Mouse (Mus musculus) CH12.LX (cell line): ENCODE measurements around the gene Rapgef2. TPM values are rescaled to one million over a fixed set of nuclear protein-coding genes. Genes with fewer than 3 reads are reported as not detected.

ENCODE experiments used
- DNase-seq: peaks from one replicate; pipeline ENCODE4 v3.0.0-alpha.2; 2013; ENCODE audit errors: extremely low read depth
- H3K27ac ChIP-seq: 2 replicates; pipeline ENCODE4 v1.5.1; 2012; ENCODE audit warnings: low read depth, mild to moderate bottlenecking, control low read depth, moderate library complexity; ENCODE audit not compliant: insufficient read depth
- H3K27me3 ChIP-seq: replicated peaks from 2 replicates; pipeline ENCODE3; 2012; ENCODE audit warnings: inconsistent platforms
- H3K36me3 ChIP-seq, 2 experiments: replicated peaks in 1 of 2; 2 replicates each; pipeline versions ENCODE3 to v1.6.1; 2012; ENCODE audit warnings: inconsistent platforms in 1 of 2, low read length in 1 of 2, mild to moderate bottlenecking in 1 of 2, mixed read lengths in 1 of 2, moderate library complexity in 1 of 2; ENCODE audit not compliant: control insufficient read depth in 1 of 2, insufficient read depth in 1 of 2
- H3K4me1 ChIP-seq, 2 experiments: 2 replicates each; pipeline ENCODE4 v1.6.1; 2012; ENCODE audit warnings: inconsistent platforms in 1 of 2, moderate library complexity in 1 of 2; ENCODE audit not compliant: insufficient read depth in 2 of 2, control insufficient read depth in 1 of 2
- H3K4me2 ChIP-seq: 2 replicates; pipeline ENCODE4 v1.6.1; 2012; ENCODE audit warnings: low read depth, mild to moderate bottlenecking, control low read depth; ENCODE audit not compliant: poor library complexity, insufficient read depth, severe bottlenecking
- H3K4me3 ChIP-seq, 3 experiments: fragments of 150-350 bp in 1 of 3; sonication (generic) in 1 of 3; replicated peaks in 1 of 3; 2 replicates each; pipeline versions ENCODE3 to v1.5.1; 2011 to 2012; ENCODE audit warnings: low read depth in 2 of 3, low read length in 2 of 3, mild to moderate bottlenecking in 2 of 3, moderate library complexity in 2 of 3, control low read depth in 1 of 3, improper control_type of control experiment in 1 of 3, inconsistent platforms in 1 of 3, mixed read lengths in 1 of 3; ENCODE audit not compliant: poor library complexity in 1 of 3
- H3K79me2 ChIP-seq: replicated peaks from 2 replicates; pipeline ENCODE4 v1.6.1; 2012; ENCODE audit warnings: mild to moderate bottlenecking, moderate library complexity; ENCODE audit not compliant: control insufficient read depth, poor library complexity, insufficient read depth, severe bottlenecking; ENCODE audit errors: extremely low read depth
- H3K9ac ChIP-seq: 2 replicates; pipeline ENCODE4 v1.6.1; 2012; ENCODE audit warnings: low read depth, mild to moderate bottlenecking, control low read depth, moderate library complexity; ENCODE audit not compliant: insufficient read depth
- H3K9me3 ChIP-seq: replicated peaks from 2 replicates; pipeline ENCODE3; 2012; ENCODE audit warnings: low read length, inconsistent platforms, mixed read lengths
- BHLHE40 ChIP-seq: IDR thresholded peaks from 2 replicates; pipeline ENCODE4 v1.6.1; 2011; ENCODE audit warnings: mild to moderate bottlenecking, low read depth, low read length, improper control_type of control experiment
- CHD1 ChIP-seq: IDR thresholded peaks from 2 replicates; pipeline ENCODE4 v1.6.1; 2012; ENCODE audit warnings: low read depth, low read length, improper control_type of control experiment, inconsistent platforms
- CTCF ChIP-seq, 2 experiments: IDR thresholded peaks in 1 of 2; conservative IDR thresholded peaks in 1 of 2; 2 replicates each; pipeline ENCODE4 v1.5.1; 2011 to 2012; ENCODE audit warnings: low read depth in 2 of 2, low read length in 2 of 2, improper control_type of control experiment in 1 of 2, inconsistent platforms in 1 of 2, mild to moderate bottlenecking in 1 of 2, moderate library complexity in 1 of 2
- E2F4 ChIP-seq: IDR thresholded peaks from 2 replicates; pipeline ENCODE4 v1.6.1; 2011; ENCODE audit warnings: low read depth, low read length, improper control_type of control experiment; ENCODE audit not compliant: insufficient replicate concordance
- ELF1 ChIP-seq: IDR thresholded peaks from 2 replicates; pipeline ENCODE4 v1.6.1; 2014; ENCODE audit warnings: low read depth, mild to moderate bottlenecking, inconsistent platforms, low read length, improper control_type of control experiment
- EP300 ChIP-seq: IDR thresholded peaks from 2 replicates; pipeline ENCODE4 v1.6.1; 2011; ENCODE audit warnings: low read length, improper control_type of control experiment
- GABPA ChIP-seq: IDR thresholded peaks from 2 replicates; pipeline ENCODE4 v1.6.1; 2012; ENCODE audit warnings: low read depth, low read length, improper control_type of control experiment, inconsistent platforms; ENCODE audit not compliant: insufficient replicate concordance
- HCFC1 ChIP-seq: IDR thresholded peaks from 2 replicates; pipeline ENCODE4 v1.6.1; 2012; ENCODE audit warnings: low read depth, mild to moderate bottlenecking, inconsistent platforms, low read length, improper control_type of control experiment
- JUN ChIP-seq: IDR thresholded peaks from 2 replicates; pipeline ENCODE4 v1.6.1; 2011; ENCODE audit warnings: low read depth, mild to moderate bottlenecking, low read length, improper control_type of control experiment, moderate library complexity; ENCODE audit not compliant: insufficient read depth
- MAFK ChIP-seq: IDR thresholded peaks from 2 replicates; pipeline ENCODE4 v1.6.1; 2011; ENCODE audit warnings: low read length, improper control_type of control experiment; ENCODE audit not compliant: insufficient replicate concordance
- MEF2A ChIP-seq: IDR thresholded peaks from 2 replicates; pipeline ENCODE4 v1.6.1; 2014; ENCODE audit warnings: low read depth, mild to moderate bottlenecking, inconsistent platforms, low read length, improper control_type of control experiment, borderline replicate concordance
- MYC ChIP-seq: IDR thresholded peaks from 2 replicates; pipeline ENCODE4 v1.6.1; 2011; ENCODE audit warnings: low read depth, mild to moderate bottlenecking, improper control_type of control experiment, low read length
- NRF1 ChIP-seq: IDR thresholded peaks from 2 replicates; pipeline ENCODE4 v1.6.1; 2014; ENCODE audit warnings: low read depth, mild to moderate bottlenecking, inconsistent platforms, low read length, improper control_type of control experiment, moderate library complexity
- PAX5 ChIP-seq: IDR thresholded peaks from 2 replicates; pipeline ENCODE4 v1.6.1; 2012; ENCODE audit warnings: low read length, inconsistent platforms, mixed read lengths
- POLR2A ChIP-seq: IDR thresholded peaks from 2 replicates; pipeline ENCODE4 v1.6.1; 2011; ENCODE audit warnings: low read depth, mild to moderate bottlenecking, improper control_type of control experiment, low read length
- POLR2AphosphoS2 ChIP-seq: IDR thresholded peaks from 2 replicates; pipeline ENCODE4 v1.6.1; 2011; ENCODE audit warnings: low read depth, low read length, improper control_type of control experiment
- RAD21 ChIP-seq: IDR thresholded peaks from 2 replicates; pipeline ENCODE4 v1.6.1; 2011; ENCODE audit warnings: low read depth, mild to moderate bottlenecking, low read length, improper control_type of control experiment, moderate library complexity
- SIN3A ChIP-seq: IDR thresholded peaks from 2 replicates; pipeline ENCODE4 v1.6.1; 2012; ENCODE audit warnings: low read length, improper control_type of control experiment, inconsistent platforms
- TBP ChIP-seq: conservative IDR thresholded peaks from 2 replicates; pipeline ENCODE4 v1.6.1; 2011; ENCODE audit warnings: low read depth, low read length, improper control_type of control experiment
- TCF12 ChIP-seq: IDR thresholded peaks from 2 replicates; pipeline ENCODE4 v1.6.1; 2014; ENCODE audit warnings: low read depth, mild to moderate bottlenecking, inconsistent platforms, low read length, improper control_type of control experiment
- USF1 ChIP-seq: IDR thresholded peaks from 2 replicates; pipeline ENCODE4 v1.6.1; 2014; ENCODE audit warnings: low read depth, mild to moderate bottlenecking, inconsistent platforms, low read length, improper control_type of control experiment
- USF2 ChIP-seq: conservative IDR thresholded peaks from 2 replicates; pipeline ENCODE4 v1.6.1; 2011; ENCODE audit warnings: low read depth, low read length, improper control_type of control experiment
- ZC3H11A ChIP-seq: IDR thresholded peaks from 2 replicates; pipeline ENCODE4 v1.6.1; 2012; ENCODE audit warnings: low read depth, mild to moderate bottlenecking, inconsistent platforms, low read length, improper control_type of control experiment
- ZMIZ1 ChIP-seq: IDR thresholded peaks from 2 replicates; pipeline ENCODE4 v1.6.1; 2012; ENCODE audit warnings: low read depth, mild to moderate bottlenecking, inconsistent platforms, low read length, improper control_type of control experiment
- dilution Hi-C: fragments of 300-500 bp; cut with MboI; formaldehyde crosslinking; loops from 2 replicates; pipeline ENCODE4 v1.14.3; 2020; ENCODE audit warnings: low sequenced_read_pairs; ENCODE audit not compliant: extremely low pct_unique_long_range_greater_than_20kb, extremely low pct_ligation_motif_present
- in situ Hi-C: fragments of 300-500 bp; cut with MboI; formaldehyde crosslinking; loops from 3 replicates; pipeline ENCODE4 v1.14.3; 2019; ENCODE audit warnings: low sequenced_read_pairs, low pct_ligation_motif_present, low pct_unique_long_range_greater_than_20kb, mixed read lengths
- polyA plus RNA-seq: library from polyadenylated mRNA; unstranded; fragments of >175 nt; gene quantifications from 2 replicates; pipeline ENCODE4 v1.2.1, GENCODE M21; 2012; ENCODE audit warnings: low read depth; ENCODE audit not compliant: insufficient read length
- total RNA-seq, 2 experiments: library from RNA; depleted of rRNA; stranded (reverse); fragments of 300-350 nt in 1 of 2; fragments of >200 nt in 1 of 2; gene quantifications; 2 replicates each; pipeline ENCODE4 v1.2.3; 2012 to 2014

Rapgef2 gene
- total and polyA plus RNA-seq, 3 experiments = 0.72 to 3.1 (median 2.6) TPM

GRCm38 (mm10) chr3:79178708-79179107, 107.6 kb downstream of the Rapgef2 start:
- H3K4me3 ChIP-seq = no peak overlapping the region
- in situ Hi-C loops (no loop called here), dilution Hi-C loops (no loop called here)
- no peak for TF ChIP-seq MAFK
- no peak for TF ChIP-seq TCF12
- no peak for TF ChIP-seq CHD1
- no peak for TF ChIP-seq USF1
- no peak for TF ChIP-seq HCFC1
- TF ChIP-seq EP300 = no peak
- TF ChIP-seq RAD21 = no peak
- TF ChIP-seq CTCF (conservative IDR thresholded peaks at IDR 0.05 in 1 of 2, IDR thresholded peaks at IDR 0.05 in 1 of 2; ENCODE audit: low read depth in 2 of 2, low read length in 2 of 2) = no peak
- H3K27me3 ChIP-seq = no peaks in the 10 kb centered on the region
- no peak for DNase-seq
- no peak overlapping the region for H3K4me2 ChIP-seq
- H3K27ac ChIP-seq = no peak overlapping the region
- no peak overlapping the region for H3K9ac ChIP-seq
- no peaks in the 10 kb centered on the region for H3K9me3 ChIP-seq
- H3K4me1 ChIP-seq = peaks cover 0 to 24% of the 10 kb centered on the region in 2 experiments; a peak in 2 of 4 replicates
- H3K36me3 ChIP-seq = no peaks in the 10 kb centered on the region
- H3K79me2 ChIP-seq = no peaks in the 10 kb centered on the region

GRCm38 (mm10) chr3:79178070-79178469, 108.2 kb downstream of the Rapgef2 start:
- no peaks in the 10 kb centered on the region for H3K36me3 ChIP-seq
- H3K4me2 ChIP-seq = no peak overlapping the region
- no peak for TF ChIP-seq SIN3A
- no peak for TF ChIP-seq MAFK
- no peak for TF ChIP-seq BHLHE40
- TF ChIP-seq E2F4 = no peak
- TF ChIP-seq POLR2AphosphoS2 = no peak
- TF ChIP-seq NRF1 = no peak
- no peaks in the 10 kb centered on the region for H3K9me3 ChIP-seq
- no peak overlapping the region for H3K27ac ChIP-seq
- DNase-seq = no peak
- no peaks in the 10 kb centered on the region for H3K27me3 ChIP-seq
- dilution Hi-C loops (no loop called here), in situ Hi-C loops (no loop called here)
- H3K4me1 ChIP-seq = peaks cover 0 to 27% of the 10 kb centered on the region in 2 experiments; a peak in 2 of 4 replicates
- no peak overlapping the region for H3K9ac ChIP-seq
- H3K79me2 ChIP-seq = no peaks in the 10 kb centered on the region
- no peak overlapping the region for H3K4me3 ChIP-seq

GRCm38 (mm10) chr3:79177136-79177870, 109.0 kb downstream of the Rapgef2 start:
- no peaks in the 10 kb centered on the region for H3K27me3 ChIP-seq
- dilution Hi-C loops = no loop called here

More at GRCm38 (mm10) chr3:79177136-79177870, 109.0 kb downstream of the Rapgef2 start:
- Histone ChIP-seq H3K27ac (no peak overlapping the region), H3K36me3 (no peaks in the 10 kb centered on the region), H3K9ac (no peak overlapping the region), H3K4me2 (no peak overlapping the region), H3K4me3 (no peak overlapping the region), H3K4me1 (peaks cover 0 to 35% of the 10 kb centered on the region in 2 experiments; a peak in 2 of 4 replicates), H3K79me2 (no peaks in the 10 kb centered on the region), H3K9me3 (no peaks in the 10 kb centered on the region)
- TF ChIP-seq ZMIZ1 (no peak), BHLHE40 (no peak), JUN (no peak), MEF2A (no peak), ELF1 (no peak), RAD21 (no peak), MYC (no peak), ZC3H11A (no peak), EP300 (no peak), USF2 (no peak), TBP (no peak), HCFC1 (no peak), E2F4 (no peak), SIN3A (no peak), GABPA (no peak), CHD1 (no peak), PAX5 (no peak), NRF1 (no peak), POLR2A (no peak)
- in situ Hi-C loops = no loop called here
- DNase-seq = no peak
